Mouse (Mus musculus): Measurements from ENCODE around the gene Sfswap. TPM values are rescaled to one million over a fixed set of nuclear protein-coding genes. Genes with fewer than 3 reads are reported as not detected.

The Sfswap gene
- 18.9 and 19.3 TPM in 2 replicates for total RNA-seq (2014; rRNA removed)
- 21.3 and 32.9 TPM in 2 replicates for polyA plus RNA-seq (2012; rRNA removed)

DNA sequence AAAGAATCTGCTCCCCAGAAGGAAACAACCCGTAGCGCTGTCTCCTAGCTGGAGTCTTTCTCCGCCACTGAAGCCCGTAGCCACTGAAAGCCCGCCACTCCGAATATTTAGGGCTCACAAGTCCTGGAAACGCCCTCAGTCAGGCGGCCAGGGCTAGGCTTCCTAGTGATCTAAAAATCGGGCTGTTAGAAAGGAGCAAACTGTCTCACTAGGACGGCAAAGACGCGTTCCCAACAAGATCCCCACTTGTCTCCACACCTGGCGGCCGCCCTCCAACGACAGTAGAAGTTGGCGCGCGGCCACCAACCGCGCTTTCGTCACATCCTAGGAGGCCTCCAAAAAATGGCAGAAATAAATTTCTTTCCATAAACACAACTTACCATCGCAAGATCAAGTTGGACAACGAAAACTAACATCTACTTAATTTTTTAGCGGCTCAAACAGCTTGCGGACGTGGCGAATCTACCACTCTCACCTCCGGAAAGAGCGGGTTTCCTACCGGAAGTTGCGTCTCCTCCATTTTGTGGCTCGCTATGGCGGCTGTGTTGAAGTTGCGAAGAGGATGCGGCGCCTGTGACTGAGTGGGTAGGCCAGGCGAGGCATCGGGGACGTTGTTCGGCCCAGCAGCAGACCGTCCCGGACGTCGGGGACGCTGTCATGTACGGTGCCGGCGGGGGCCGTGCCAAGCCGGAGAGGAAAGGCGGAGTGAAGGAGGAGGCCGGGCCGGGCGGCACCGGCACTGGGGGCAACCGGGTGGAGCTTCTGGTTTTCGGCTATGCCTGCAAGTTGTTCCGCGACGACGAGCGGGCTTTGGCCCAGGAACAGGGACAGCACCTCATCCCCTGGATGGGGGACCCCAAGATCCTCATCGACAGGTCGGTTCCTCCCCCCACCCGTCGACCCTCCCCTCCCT is at the start of gene Sfswap:
Gene Sfswap, plus strand, starts transcription at position 500 of the 913 bp plus-strand sequence.
- 0 out of 2 replicates have a peak, but pooled peaks have one; percentile 17 for TF ChIP-seq POLR2A (IDR thresholded peaks at IDR 0.05; ENCODE audit: extremely low read depth, insufficient read depth, low read length)
- no peak for TF ChIP-seq CTCF (IDR thresholded peaks at IDR 0.05; ENCODE audit: low read depth, low read length)
- peaks cover 5% of the 10 kb centered on the region for H3K4me1 ChIP-seq (ENCODE audit: control insufficient read depth, insufficient read depth, low read length)
- WGBS: under 1% methylated on average over 66 of the region's 66 CpGs
- peak; percentile 78 for DNase-seq (ENCODE audit: extremely low read depth, low read depth, low spot score)
- H3K79me2 ChIP-seq (ENCODE audit: control insufficient read depth, insufficient read depth, low read length): peaks cover 21% of the 10 kb centered on the region
- peak within 1 kb of the TSS; percentile 95 for H3K9ac ChIP-seq (ENCODE audit: low read depth, low read length)
- H3K27me3 ChIP-seq (ENCODE audit: control insufficient read depth, insufficient read depth, low read length): no peaks in the 10 kb centered on the region
- H3K27ac ChIP-seq (replicated peaks; ENCODE audit: insufficient read depth, low read depth, low read length): peak within 1 kb of the TSS; percentile 69
- H3K36me3 ChIP-seq (ENCODE audit: control insufficient read depth, insufficient read depth, low read length): peaks cover 6% of the 10 kb centered on the region
- peak within 1 kb of the TSS; percentile 93 for H3K4me3 ChIP-seq (ENCODE audit: insufficient read depth, low read depth, low read length)

GRCm38 (mm10) chr5:129452561-129452960 is 48.5 kb upstream of the Sfswap start:
- TF ChIP-seq CTCF (IDR thresholded peaks at IDR 0.05; ENCODE audit: low read depth, low read length) (no peak), POLR2A (IDR thresholded peaks at IDR 0.05; ENCODE audit: extremely low read depth, insufficient read depth, low read length) (no peak)
- H3K36me3 ChIP-seq (ENCODE audit: control insufficient read depth, insufficient read depth, low read length): no peaks in the 10 kb centered on the region
- no peaks in the 10 kb centered on the region for H3K27me3 ChIP-seq (ENCODE audit: control insufficient read depth, insufficient read depth, low read length)
- WGBS: 44% methylated on average over 3 of the region's 3 CpGs
- H3K4me1 ChIP-seq (ENCODE audit: control insufficient read depth, insufficient read depth, low read length): peaks cover 1% of the 10 kb centered on the region; the same call in 1 of the 2 replicates
- no peak for DNase-seq (ENCODE audit: extremely low read depth, low read depth, low spot score)
- no peak overlapping the region for H3K27ac ChIP-seq (replicated peaks; ENCODE audit: insufficient read depth, low read depth, low read length)
- H3K79me2 ChIP-seq (ENCODE audit: control insufficient read depth, insufficient read depth, low read length): no peaks in the 10 kb centered on the region
- no peak overlapping the region for H3K4me3 ChIP-seq (ENCODE audit: insufficient read depth, low read depth, low read length)
- no peak overlapping the region for H3K9ac ChIP-seq (ENCODE audit: low read depth, low read length)

DNA sequence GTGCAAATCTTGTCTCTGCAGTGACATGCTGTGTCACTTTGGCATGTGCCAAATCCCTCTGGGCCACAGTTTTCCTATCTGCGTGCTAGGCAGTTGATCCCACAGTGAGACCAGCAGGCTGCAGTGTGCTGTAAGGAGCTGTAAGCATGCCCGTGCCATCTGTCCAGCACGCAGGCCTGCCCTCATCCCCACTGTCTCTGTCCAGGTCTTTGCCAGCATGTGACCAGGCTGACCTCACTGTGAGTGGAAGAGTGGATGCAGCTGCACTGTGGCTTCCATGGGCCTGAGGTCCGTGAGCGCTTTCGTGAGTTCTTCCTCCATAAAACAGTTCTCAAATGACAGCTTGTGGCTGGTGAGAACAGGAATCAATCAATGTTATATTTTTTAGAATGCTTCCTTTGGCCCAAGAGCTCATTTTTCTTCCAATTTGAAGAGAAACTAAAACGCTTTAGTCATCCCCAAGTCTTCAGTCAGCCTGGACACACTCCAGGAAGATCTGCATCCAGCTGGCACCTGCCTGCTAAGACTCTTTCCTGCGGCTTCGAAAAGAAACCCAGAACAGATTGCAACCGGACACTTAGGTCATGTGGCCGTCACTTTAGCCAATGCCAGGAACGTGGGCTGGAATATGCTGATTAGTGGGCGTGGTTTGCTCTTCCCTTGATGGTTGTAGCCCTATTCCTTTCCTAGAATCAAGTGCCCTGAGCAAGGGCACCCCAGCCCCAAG is 46.1 kb upstream of the Sfswap start:
- Histone ChIP-seq H3K36me3 (ENCODE audit: control insufficient read depth, insufficient read depth, low read length) (no peaks in the 10 kb centered on the region), H3K79me2 (ENCODE audit: control insufficient read depth, insufficient read depth, low read length) (no peaks in the 10 kb centered on the region), H3K27ac (replicated peaks; ENCODE audit: insufficient read depth, low read depth, low read length) (no peak overlapping the region), H3K9ac (ENCODE audit: low read depth, low read length) (no peak overlapping the region), H3K27me3 (ENCODE audit: control insufficient read depth, insufficient read depth, low read length) (no peaks in the 10 kb centered on the region), H3K4me1 (ENCODE audit: control insufficient read depth, insufficient read depth, low read length) (peaks cover 1% of the 10 kb centered on the region; the same call in 1 of the 2 replicates), H3K4me3 (ENCODE audit: insufficient read depth, low read depth, low read length) (no peak overlapping the region)
- DNase-seq (ENCODE audit: extremely low read depth, low read depth, low spot score): peak; percentile 60
- TF ChIP-seq POLR2A (IDR thresholded peaks at IDR 0.05; ENCODE audit: extremely low read depth, insufficient read depth, low read length): no peak
- no peak for TF ChIP-seq CTCF (IDR thresholded peaks at IDR 0.05; ENCODE audit: low read depth, low read length)
- WGBS: 17% methylated on average over 13 of the region's 13 CpGs

DNA sequence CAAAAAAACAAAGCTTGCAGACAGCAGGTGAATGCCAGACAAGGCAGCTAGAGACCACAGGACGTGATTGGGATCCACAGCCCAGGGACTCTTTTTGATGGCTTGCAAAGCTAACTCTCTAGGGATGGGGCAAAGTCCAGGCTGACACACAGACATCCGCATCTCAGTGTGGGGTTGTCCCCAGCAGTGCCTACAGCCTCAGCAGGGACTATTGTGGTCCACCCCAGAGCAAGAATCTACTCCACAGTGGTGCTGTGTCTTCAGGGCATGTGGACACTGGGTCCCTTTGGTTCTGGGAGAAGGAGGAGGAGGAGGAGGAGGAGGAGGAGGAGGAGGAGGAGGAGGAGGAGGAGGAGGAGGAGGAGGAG is 45.5 kb upstream of the Sfswap start:
- no peaks in the 10 kb centered on the region for H3K27me3 ChIP-seq (ENCODE audit: control insufficient read depth, insufficient read depth, low read length)
- H3K27ac ChIP-seq (replicated peaks; ENCODE audit: insufficient read depth, low read depth, low read length): no peak overlapping the region
- no peak overlapping the region for H3K4me3 ChIP-seq (ENCODE audit: insufficient read depth, low read depth, low read length)
- H3K4me1 ChIP-seq (ENCODE audit: control insufficient read depth, insufficient read depth, low read length): peaks cover 1% of the 10 kb centered on the region; the same call in 1 of the 2 replicates
- H3K79me2 ChIP-seq (ENCODE audit: control insufficient read depth, insufficient read depth, low read length): no peaks in the 10 kb centered on the region
- no peaks in the 10 kb centered on the region for H3K36me3 ChIP-seq (ENCODE audit: control insufficient read depth, insufficient read depth, low read length)
- 19% methylated on average over 2 of the region's 2 CpGs for WGBS
- H3K9ac ChIP-seq (ENCODE audit: low read depth, low read length): no peak overlapping the region
- no peak for DNase-seq (ENCODE audit: extremely low read depth, low read depth, low spot score)
- TF ChIP-seq POLR2A (IDR thresholded peaks at IDR 0.05; ENCODE audit: extremely low read depth, insufficient read depth, low read length): no peak
- no peak for TF ChIP-seq CTCF (IDR thresholded peaks at IDR 0.05; ENCODE audit: low read depth, low read length)

DNA sequence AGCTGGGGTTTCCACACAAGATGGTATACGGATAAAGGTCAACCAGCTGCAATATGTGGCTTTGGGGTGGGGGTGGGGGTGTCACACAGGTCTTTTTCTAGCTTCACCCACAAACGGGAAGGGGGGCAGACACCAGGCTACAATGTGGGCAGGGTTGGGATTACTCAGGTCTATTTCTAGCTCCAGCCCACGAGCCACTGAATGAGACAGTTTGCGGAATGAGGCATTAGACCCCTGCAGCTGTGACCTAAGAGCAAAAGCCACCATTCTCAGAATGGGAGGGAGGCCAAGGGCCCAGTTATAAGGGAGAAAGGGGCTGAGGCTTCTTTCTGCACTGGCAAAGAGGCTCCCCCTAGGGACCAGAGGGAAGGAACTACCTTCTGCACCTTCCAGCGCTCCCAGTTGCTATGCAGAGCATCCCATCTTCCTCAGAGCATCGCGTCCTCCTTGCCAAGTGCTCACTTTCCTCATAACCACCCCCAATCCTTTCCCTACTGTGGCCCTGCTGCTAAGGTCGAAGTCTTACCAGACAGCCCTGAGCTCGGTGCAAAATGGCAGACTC is 44.4 kb upstream of the Sfswap start:
- Histone ChIP-seq H3K36me3 (ENCODE audit: control insufficient read depth, insufficient read depth, low read length) (no peaks in the 10 kb centered on the region), H3K79me2 (ENCODE audit: control insufficient read depth, insufficient read depth, low read length) (no peaks in the 10 kb centered on the region), H3K9ac (ENCODE audit: low read depth, low read length) (no peak overlapping the region), H3K27me3 (ENCODE audit: control insufficient read depth, insufficient read depth, low read length) (no peaks in the 10 kb centered on the region), H3K4me1 (ENCODE audit: control insufficient read depth, insufficient read depth, low read length) (peaks cover 1% of the 10 kb centered on the region; the same call in 1 of the 2 replicates), H3K4me3 (ENCODE audit: insufficient read depth, low read depth, low read length) (no peak overlapping the region), H3K27ac (replicated peaks; ENCODE audit: insufficient read depth, low read depth, low read length) (no peak overlapping the region)
- TF ChIP-seq POLR2A (IDR thresholded peaks at IDR 0.05; ENCODE audit: extremely low read depth, insufficient read depth, low read length) (no peak), CTCF (IDR thresholded peaks at IDR 0.05; ENCODE audit: low read depth, low read length) (no peak)
- DNase-seq (ENCODE audit: extremely low read depth, low read depth, low spot score): no peak
- 43% methylated on average over 9 of the region's 9 CpGs for WGBS

Data from liver, adult 2 months (tissue).